Mouse (Mus musculus) kidney, embryonic 16.5 days (tissue): Measurements from ENCODE around the gene Tmem245. TPM values are rescaled to one million over a fixed set of nuclear protein-coding genes. Genes with fewer than 3 reads are reported as not detected.

Experiments used
- ATAC-seq: fragments of 200-750 bp; cut with Nextera tagmentation; 2 replicates; pipeline ENCODE4 v1.8.0; 2017; ENCODE audit warnings: moderate TSS enrichment; ENCODE audit not compliant: low FRiP score, low TSS enrichment
- H3K27ac ChIP-seq: fragments of 300-500 bp; sonication (generic); 2 replicates; pipeline ENCODE4 v1.5.1; 2014; ENCODE audit warnings: low read length
- H3K27me3 ChIP-seq: fragments of 300-500 bp; sonication (generic); 2 replicates; pipeline ENCODE4 v1.6.1; 2014; ENCODE audit warnings: low read length, control low read depth, mixed read lengths; ENCODE audit not compliant: insufficient read depth
- H3K36me3 ChIP-seq: fragments of 300-500 bp; sonication (generic); 2 replicates; pipeline ENCODE4 v1.6.1; 2014; ENCODE audit warnings: low read length, control low read depth, mixed read lengths; ENCODE audit not compliant: insufficient read depth
- H3K4me1 ChIP-seq: fragments of 300-500 bp; sonication (generic); 2 replicates; pipeline ENCODE4 v1.6.1; 2014; ENCODE audit warnings: low read length, control low read depth, mixed read lengths; ENCODE audit not compliant: insufficient read depth
- H3K4me2 ChIP-seq: fragments of 300-500 bp; sonication (generic); replicated peaks from 2 replicates; pipeline ENCODE4 v1.6.1; 2014; ENCODE audit warnings: low read depth, low read length
- H3K4me3 ChIP-seq: fragments of 300-500 bp; sonication (generic); 2 replicates; pipeline ENCODE4 v1.5.1; 2014; ENCODE audit warnings: mild to moderate bottlenecking, low read length
- H3K9ac ChIP-seq: fragments of 300-500 bp; sonication (generic); replicated peaks from 2 replicates; pipeline ENCODE4 v1.6.1; 2014; ENCODE audit warnings: low read length
- H3K9me3 ChIP-seq: fragments of 300-500 bp; sonication (generic); 2 replicates; pipeline ENCODE4 v1.6.1; 2016; ENCODE audit warnings: low read length, control low read depth
- WGBS: fragments of 180-500 bp; shearing (Covaris S2); extraction: QIAGEN DNeasy Blood & Tissue Kit; methylation state at CpG from one replicate; pipeline ENCODE4 v1.1.7; 2014; 5-methylcytosine and 5-hydroxymethylcytosine counted together
- polyA plus RNA-seq: library from polyadenylated mRNA; unstranded; fragments of >200 nt; fragmentation: Nextera tagmentation; extraction: Ambion mirVana; gene quantifications from 2 replicates; pipeline ENCODE4 v1.2.1, GENCODE M21; 2015

The Tmem245 gene
- polyA plus RNA-seq, 1 experiment from 2014 or later, result 9.1 TPM

- H3K9me3 ChIP-seq, result no peaks in the 10 kb centered on the region
- 86% methylated on average over 8 of the region's 8 CpGs for WGBS
- no peak overlapping the region for H3K4me3 ChIP-seq
- ATAC-seq, result no peak
- H3K4me2 ChIP-seq, result no peak overlapping the region
- no peak overlapping the region for H3K9ac ChIP-seq
- 0 out of 2 replicates have a peak, but pooled peaks cover 3% of the 10 kb centered on the region for H3K4me1 ChIP-seq
- H3K27ac ChIP-seq, result no peak overlapping the region
- H3K27me3 ChIP-seq, result no peaks in the 10 kb centered on the region
- no peaks in the 10 kb centered on the region for H3K36me3 ChIP-seq
Measured at GRCm38 (mm10) chr4:56856371-56856949, 90.8 kb downstream of the Tmem245 start.

- Histone ChIP-seq H3K4me1 (0 out of 2 replicates have a peak, but pooled peaks cover 5% of the 10 kb centered on the region), H3K4me2 (no peak overlapping the region), H3K9me3 (no peaks in the 10 kb centered on the region), H3K36me3 (no peaks in the 10 kb centered on the region), H3K27me3 (no peaks in the 10 kb centered on the region), H3K4me3 (no peak overlapping the region), H3K27ac (no peak overlapping the region), H3K9ac (no peak overlapping the region)
- 96% methylated on average over 5 of the region's 5 CpGs for WGBS
- ATAC-seq, result no peak
Measured at GRCm38 (mm10) chr4:56855935-56856334, 91.3 kb downstream of the Tmem245 start.

GRCm38 (mm10) chr4:56850724-56851123 is 96.5 kb downstream of the Tmem245 start:
- Histone ChIP-seq H3K27ac (no peak overlapping the region), H3K9me3 (no peaks in the 10 kb centered on the region), H3K27me3 (no peaks in the 10 kb centered on the region), H3K36me3 (peaks cover under 1% of the 10 kb centered on the region; the same call in 1 of the 2 replicates), H3K4me3 (no peak overlapping the region), H3K4me2 (no peak overlapping the region), H3K9ac (no peak overlapping the region), H3K4me1 (0 out of 2 replicates have a peak, but pooled peaks cover 8% of the 10 kb centered on the region)
- 28% methylated on average over 6 of the region's 6 CpGs for WGBS
- peak; percentile 74; the same call in 1 of the 2 replicates for ATAC-seq

DNA sequence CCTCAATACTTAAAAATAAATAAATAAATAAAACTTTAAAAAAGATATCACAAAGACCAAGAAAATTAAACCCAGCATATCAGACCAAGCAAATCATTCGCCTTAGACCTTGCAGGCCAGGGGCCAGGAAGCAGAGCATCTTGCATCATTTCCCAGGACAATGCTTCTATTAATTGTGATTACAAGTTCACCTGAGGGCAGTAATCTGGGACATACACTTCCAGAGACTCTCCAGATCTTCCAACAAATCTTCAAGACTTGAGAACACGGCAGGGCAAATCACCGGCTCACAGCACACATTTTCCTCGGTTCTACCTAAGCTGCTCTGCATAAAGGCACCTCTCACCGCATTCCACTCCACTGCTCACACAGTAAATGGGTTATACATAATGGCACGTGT is 99.2 kb downstream of the Tmem245 start:
- no peak overlapping the region for H3K4me2 ChIP-seq
- 74% methylated on average over 6 of the region's 6 CpGs for WGBS
- H3K9ac ChIP-seq, result no peak overlapping the region
- H3K9me3 ChIP-seq, result peaks cover 6% of the 10 kb centered on the region; the same call in 1 of the 2 replicates
- H3K4me3 ChIP-seq, result no peak overlapping the region
- H3K36me3 ChIP-seq, result peaks cover 20% of the 10 kb centered on the region
- H3K4me1 ChIP-seq, result peaks cover 4% of the 10 kb centered on the region; the same call in 1 of the 2 replicates
- no peaks in the 10 kb centered on the region for H3K27me3 ChIP-seq
- no peak overlapping the region for H3K27ac ChIP-seq
- no peak for ATAC-seq

DNA sequence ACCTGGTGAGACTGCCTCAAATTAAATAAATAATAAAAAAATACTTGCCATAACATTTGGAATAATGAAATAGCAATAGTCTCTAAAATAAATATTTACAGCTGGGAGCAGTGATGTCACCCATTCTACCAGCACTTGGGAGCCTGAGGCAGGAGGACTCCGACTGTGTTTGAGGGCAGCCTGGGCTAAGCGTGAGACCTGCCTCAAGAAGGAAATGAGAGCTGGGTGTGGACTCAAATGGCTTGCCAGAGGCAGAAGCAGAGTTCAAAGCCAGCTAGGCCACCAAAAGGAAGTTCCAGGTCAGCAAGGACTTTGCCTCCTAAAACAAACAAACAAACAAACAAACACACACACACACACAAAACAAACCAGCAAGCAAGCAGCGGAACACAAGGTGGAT is 99.8 kb downstream of the Tmem245 start:
- ATAC-seq, result no peak
- WGBS, result 85% methylated on average over 3 of the region's 3 CpGs
- no peak overlapping the region for H3K4me3 ChIP-seq
- peaks cover 20% of the 10 kb centered on the region for H3K36me3 ChIP-seq
- H3K9me3 ChIP-seq, result peaks cover 6% of the 10 kb centered on the region; the same call in 1 of the 2 replicates
- H3K27me3 ChIP-seq, result no peaks in the 10 kb centered on the region
- H3K4me1 ChIP-seq, result peaks cover 7% of the 10 kb centered on the region; the same call in 1 of the 2 replicates
- no peak overlapping the region for H3K4me2 ChIP-seq
- H3K27ac ChIP-seq, result no peak overlapping the region
- no peak overlapping the region for H3K9ac ChIP-seq

GRCm38 (mm10) chr4:56845896-56846533 is 101.2 kb downstream of the Tmem245 start:
- no peak overlapping the region for H3K4me3 ChIP-seq
- ATAC-seq, result no peak
- no peaks in the 10 kb centered on the region for H3K27me3 ChIP-seq
- H3K9ac ChIP-seq, result no peak overlapping the region
- no peak overlapping the region for H3K27ac ChIP-seq
- H3K9me3 ChIP-seq, result peaks cover 6% of the 10 kb centered on the region; the same call in 1 of the 2 replicates
- 60% methylated on average over 12 of the region's 12 CpGs for WGBS
- peaks cover 20% of the 10 kb centered on the region for H3K36me3 ChIP-seq
- H3K4me2 ChIP-seq, result no peak overlapping the region
- peaks cover 6% of the 10 kb centered on the region; the same call in 1 of the 2 replicates for H3K4me1 ChIP-seq

DNA sequence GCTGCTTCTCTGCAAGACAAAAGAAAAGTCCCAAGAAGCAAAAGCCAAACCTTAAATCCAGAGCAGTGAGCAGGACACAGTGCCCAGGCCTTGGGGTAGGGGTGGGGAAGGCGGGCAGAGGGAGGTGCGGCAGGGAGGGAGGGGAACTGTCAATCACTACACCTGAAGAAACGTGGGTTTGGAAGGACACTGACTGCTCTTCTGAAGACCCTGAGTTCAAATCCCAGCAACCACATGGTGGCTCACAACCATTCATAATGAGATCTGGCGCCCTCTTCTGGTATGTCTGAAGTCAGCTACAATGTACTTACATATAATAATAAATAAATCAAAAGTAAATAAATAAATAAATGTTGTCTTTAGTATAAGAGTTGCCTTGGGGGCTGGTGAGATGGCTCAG is 102.3 kb downstream of the Tmem245 start:
- 94% methylated on average over 4 of the region's 4 CpGs for WGBS
- H3K4me2 ChIP-seq, result no peak overlapping the region
- ATAC-seq, result no peak

DNA sequence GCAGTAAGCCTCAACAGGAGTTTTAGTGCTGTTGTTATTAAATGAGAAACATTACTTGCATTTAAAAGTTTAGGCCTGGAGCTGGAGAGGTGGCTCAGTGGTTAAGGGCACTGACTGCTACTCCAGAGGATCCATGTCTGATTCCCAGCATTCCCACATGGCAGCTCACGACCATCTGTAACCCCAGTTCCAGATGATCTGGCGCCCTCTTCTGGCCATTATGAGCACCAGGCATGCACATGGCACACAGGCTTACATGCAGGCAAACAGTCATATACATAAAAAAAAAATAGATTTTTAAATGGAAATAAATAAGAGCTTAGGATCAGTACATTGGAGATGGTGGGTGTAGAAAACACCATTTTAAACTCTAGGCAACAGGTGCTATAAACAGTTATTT is 103.3 kb downstream of the Tmem245 start:
- no peak overlapping the region for H3K9ac ChIP-seq
- H3K36me3 ChIP-seq, result peaks cover 20% of the 10 kb centered on the region
- 88% methylated on average over 2 of the region's 2 CpGs for WGBS
- no peak overlapping the region for H3K27ac ChIP-seq
- H3K9me3 ChIP-seq, result peaks cover 6% of the 10 kb centered on the region; the same call in 1 of the 2 replicates
- H3K4me3 ChIP-seq, result no peak overlapping the region
- H3K4me2 ChIP-seq, result no peak overlapping the region
- no peak for ATAC-seq
- H3K27me3 ChIP-seq, result no peaks in the 10 kb centered on the region
- H3K4me1 ChIP-seq, result peaks cover 3% of the 10 kb centered on the region; the same call in 1 of the 2 replicates

More for the DNA sequence above, 102.3 kb downstream of the Tmem245 start:
- Histone ChIP-seq H3K4me1 (peaks cover 3% of the 10 kb centered on the region; the same call in 1 of the 2 replicates), H3K27ac (no peak overlapping the region), H3K9me3 (peaks cover 6% of the 10 kb centered on the region; the same call in 1 of the 2 replicates), H3K27me3 (no peaks in the 10 kb centered on the region), H3K36me3 (peaks cover 20% of the 10 kb centered on the region), H3K4me3 (no peak overlapping the region), H3K9ac (no peak overlapping the region)

DNA sequence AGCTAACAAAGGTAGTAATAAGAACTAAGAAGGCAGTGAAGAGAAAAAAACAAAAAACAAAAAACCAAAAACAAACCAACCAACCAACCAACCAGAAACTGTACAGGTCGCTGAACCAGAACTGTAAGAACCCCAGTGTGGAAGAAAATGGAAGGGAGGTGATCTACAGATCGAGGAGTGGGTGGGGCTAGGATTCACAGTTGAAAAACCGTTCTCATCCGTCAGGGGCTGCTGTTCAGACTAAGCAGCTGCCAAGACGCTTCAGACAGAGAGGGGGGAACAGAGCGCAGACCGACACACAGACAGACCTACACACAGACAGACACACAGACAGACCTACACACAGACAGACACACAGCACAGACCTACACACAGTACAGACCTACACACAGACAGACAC is 104.7 kb downstream of the Tmem245 start:
- Histone ChIP-seq H3K4me1 (peaks cover 3% of the 10 kb centered on the region; the same call in 1 of the 2 replicates), H3K4me2 (no peak overlapping the region), H3K9ac (no peak overlapping the region), H3K4me3 (no peak overlapping the region), H3K27me3 (no peaks in the 10 kb centered on the region), H3K27ac (0 out of 2 replicates have a peak overlapping the region, but pooled peaks have one; percentile 15), H3K9me3 (peaks cover 6% of the 10 kb centered on the region; the same call in 1 of the 2 replicates), H3K36me3 (peaks cover 22% of the 10 kb centered on the region)
- 73% methylated on average over 7 of the region's 7 CpGs for WGBS
- no peak for ATAC-seq

- Histone ChIP-seq H3K9ac (no peak overlapping the region), H3K4me1 (peaks cover 3% of the 10 kb centered on the region; the same call in 1 of the 2 replicates), H3K4me3 (no peak overlapping the region), H3K27me3 (no peaks in the 10 kb centered on the region), H3K4me2 (no peak overlapping the region), H3K27ac (no peak overlapping the region), H3K9me3 (peaks cover 6% of the 10 kb centered on the region; the same call in 1 of the 2 replicates), H3K36me3 (peaks cover 26% of the 10 kb centered on the region)
- 65% methylated on average over 3 of the region's 3 CpGs for WGBS
- no peak for ATAC-seq
Measured at GRCm38 (mm10) chr4:56840297-56840696, 106.9 kb downstream of the Tmem245 start.
